ENCODE assay signal across 9 mouse cellular contexts in the genomic region with DNA sequence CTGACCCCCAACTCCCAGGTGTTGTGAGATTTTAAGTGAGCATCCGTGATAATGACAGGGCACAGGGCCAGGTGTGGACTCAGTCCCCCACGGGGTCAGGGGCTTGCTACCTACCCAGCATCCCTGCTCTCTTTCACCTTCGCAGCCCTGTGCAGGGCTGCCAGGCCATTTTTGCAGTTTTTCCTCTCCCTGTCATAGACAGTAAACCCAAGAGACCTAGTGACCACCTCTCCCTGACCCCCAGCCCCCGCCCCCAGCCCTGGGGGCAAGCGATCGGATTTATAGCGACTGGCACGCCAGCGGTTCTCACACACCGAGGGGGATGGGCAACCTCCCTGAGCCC. TPM values are rescaled to one million over a fixed set of nuclear protein-coding genes. Genes with fewer than 3 reads are reported as not detected.
DNase-seq lines count a peak whose midpoint lies in the region; ATAC-seq and TF ChIP-seq lines count a peak whose summit lies in the region.
"Had no signal": no experiment of that assay in that cellular context is flagged by ENCODE, and none has a peak within 500 bp of the region (broad histone marks: within the 10 kb centered on the region; RNA-seq: fewer than 3 reads in every experiment).

No protein-coding gene starts in this region.

- H3K9me3 ChIP-seq in kidney, embryonic 15.5 days (replicated peaks), result no peaks in the 10 kb centered on the region
- no peaks in the 10 kb centered on the region for H3K9me3 ChIP-seq in hindbrain, embryonic 14.5 days (ENCODE audit: control insufficient read depth, low read length)
- H3K9me3 ChIP-seq in midbrain, embryonic 14.5 days (ENCODE audit: control insufficient read depth, low read length), result no peaks in the 10 kb centered on the region

- peak overlapping the region; percentile 86 for H3K4me3 ChIP-seq in kidney, embryonic 15.5 days (replicated peaks)
- peak overlapping the region; percentile 58 for H3K4me3 ChIP-seq in cortical plate, adult 2 months (ENCODE audit: insufficient read depth, low read length)
- H3K4me3 ChIP-seq in hindbrain, embryonic 14.5 days (replicated peaks; ENCODE audit: low read length), result peak overlapping the region; percentile 81
- H3K4me3 ChIP-seq in midbrain, embryonic 14.5 days (replicated peaks; ENCODE audit: low read depth, low read length), result peak overlapping the region; percentile 79

- peaks cover 19% of the 10 kb centered on the region for H3K36me3 ChIP-seq in kidney, embryonic 15.5 days
- H3K36me3 ChIP-seq in hindbrain, embryonic 14.5 days (replicated peaks; ENCODE audit: control insufficient read depth, insufficient read depth), result 0 out of 2 replicates have a peak, but pooled peaks cover 10% of the 10 kb centered on the region
- peaks cover 6% of the 10 kb centered on the region for H3K36me3 ChIP-seq in midbrain, embryonic 14.5 days (ENCODE audit: control insufficient read depth, insufficient read depth, low read length)

- no peak for DNase-seq in kidney, adult 11 months
- no peak for DNase-seq in hindbrain, embryonic 14.5 days (ENCODE audit: low spot score)
- DNase-seq in midbrain, embryonic 14.5 days, result no peak
- DNase-seq in frontal cortex, postnatal 14 days (ENCODE audit: low spot score in 2 of 2), result no peak
- DNase-seq in adrenal gland, adult 8-10 months, result no peak
- DNase-seq in adrenal gland, adult 18-20 months (ENCODE audit: low spot score in 2 of 2), result no peak

- H3K27ac ChIP-seq in kidney, embryonic 15.5 days, result peak overlapping the region; percentile 82
- H3K27ac ChIP-seq in cortical plate, adult 2 months (ENCODE audit: insufficient read depth, low read length), result no peak overlapping the region
- H3K27ac ChIP-seq in hindbrain, embryonic 14.5 days, result peak overlapping the region; percentile 85
- H3K27ac ChIP-seq in midbrain, embryonic 14.5 days (replicated peaks; ENCODE audit: low read depth, low read length), result peak overlapping the region; percentile 83

- TF ChIP-seq CTCF in cortical plate, adult 2 months (IDR thresholded peaks at IDR 0.05; ENCODE audit: extremely low read depth, insufficient read depth, low read length), result no peak

- peak overlapping the region; percentile 87 for H3K4me2 ChIP-seq in kidney, embryonic 15.5 days
- H3K4me2 ChIP-seq in hindbrain, embryonic 14.5 days (replicated peaks), result peak overlapping the region; percentile 79
- H3K4me2 ChIP-seq in midbrain, embryonic 14.5 days (ENCODE audit: low read length), result peak overlapping the region; percentile 92

- no peak for TF ChIP-seq POLR2A in cortical plate, adult 2 months (IDR thresholded peaks at IDR 0.05; ENCODE audit: extremely low read depth, insufficient read depth, low read length)

- peak; percentile 26; the same call in 1 of the 2 replicates for ATAC-seq in kidney, embryonic 15.5 days (replicated peaks; ENCODE audit: low FRiP score)
- peak; percentile 38; the same call in 1 of the 2 replicates for ATAC-seq in hindbrain, embryonic 14.5 days (ENCODE audit: low FRiP score)
- peak; percentile 55 for ATAC-seq in midbrain, embryonic 14.5 days (ENCODE audit: low FRiP score, low TSS enrichment)

- H3K27me3 ChIP-seq in kidney, embryonic 15.5 days, result no peaks in the 10 kb centered on the region
- H3K27me3 ChIP-seq in hindbrain, embryonic 14.5 days (ENCODE audit: control insufficient read depth, insufficient read depth, low read length), result no peaks in the 10 kb centered on the region
- no peaks in the 10 kb centered on the region for H3K27me3 ChIP-seq in midbrain, embryonic 14.5 days (ENCODE audit: control insufficient read depth, insufficient read depth, low read length)

- H3K9ac ChIP-seq in kidney, embryonic 15.5 days, result peak overlapping the region; percentile 93
- peak overlapping the region; percentile 95 for H3K9ac ChIP-seq in hindbrain, embryonic 14.5 days
- H3K9ac ChIP-seq in midbrain, embryonic 14.5 days (replicated peaks; ENCODE audit: low read length), result peak overlapping the region; percentile 82

- 2% methylated on average over 10 of the region's 10 CpGs for WGBS in kidney, embryonic 15.5 days
- 9% methylated on average over 10 of the region's 10 CpGs for WGBS in hindbrain, embryonic 14.5 days
- WGBS in midbrain, embryonic 14.5 days, result 4% methylated on average over 10 of the region's 10 CpGs

- peaks cover 50% of the 10 kb centered on the region for H3K4me1 ChIP-seq in kidney, embryonic 15.5 days
- H3K4me1 ChIP-seq in cortical plate, adult 2 months (ENCODE audit: control insufficient read depth, insufficient read depth, low read length), result peaks cover 2% of the 10 kb centered on the region
- H3K4me1 ChIP-seq in hindbrain, embryonic 14.5 days (replicated peaks; ENCODE audit: control insufficient read depth, insufficient read depth, low read length), result peaks cover 25% of the 10 kb centered on the region
- H3K4me1 ChIP-seq in midbrain, embryonic 14.5 days (ENCODE audit: control insufficient read depth, insufficient read depth, low read length), result peaks cover 32% of the 10 kb centered on the region

RNA-seq across cellular contexts. Expression of gene Sh3pxd2b, which starts 0.4 kb away (rescaled TPM):
- polyA plus RNA-seq in kidney, embryonic 15.5 days (2015; fragmentation: Nextera tagmentation; extraction: Ambion mirVana), result 18.2 and 21.8 TPM in 2 replicates
- 8.6 and 8.7 TPM in 2 replicates for polyA plus RNA-seq in cortical plate, adult 2 months (2012; rRNA removed)
- polyA plus RNA-seq in hindbrain, embryonic 14.5 days (2014; fragmentation: Nextera tagmentation; extraction: Ambion mirVana), result 21.8 and 23.4 TPM in 2 replicates
- polyA plus RNA-seq in midbrain, embryonic 14.5 days (2014; fragmentation: Nextera tagmentation; extraction: Ambion mirVana), result 22.7 and 25.4 TPM in 2 replicates
- 10 to 100 TPM in 2 of 4 experiments, 1 to 10 TPM in 2; 5.6 to 10.8 (median 8.8) TPM for total RNA-seq in adrenal gland, adult 8-10 months (2022)
- 10 to 100 TPM in 1 of 2 experiments, 1 to 10 TPM in 1; 9.8 to 11.2 TPM for total RNA-seq in adrenal gland, adult 18-20 months (2021)

RNA-seq across cellular contexts. Expression of gene Hbq1a, which starts 47.4 kb away (rescaled TPM):
- polyA plus RNA-seq in kidney, embryonic 15.5 days (2015; fragmentation: Nextera tagmentation; extraction: Ambion mirVana), result 0.53 and 0.80 TPM in 2 replicates
- 3.0 and 3.5 TPM in 2 replicates for polyA plus RNA-seq in cortical plate, adult 2 months (2012; rRNA removed)
- polyA plus RNA-seq in hindbrain, embryonic 14.5 days (2014; fragmentation: Nextera tagmentation; extraction: Ambion mirVana), result 0.96 and 1.2 TPM in 2 replicates
- polyA plus RNA-seq in midbrain, embryonic 14.5 days (2014; fragmentation: Nextera tagmentation; extraction: Ambion mirVana), result 0.90 and 1.4 TPM in 2 replicates
- total RNA-seq in adrenal gland, adult 8-10 months (2022), result under 1 TPM in 1 of 4 experiments, not detected in 3; 0.54 TPM
- total RNA-seq in adrenal gland, adult 18-20 months (2021), result not detected
- total RNA-seq: neutrophil, adult 5-6 weeks had no signal

RNA-seq across cellular contexts. Expression of gene Hba-a2, which starts 50.9 kb away (rescaled TPM):
- polyA plus RNA-seq in kidney, embryonic 15.5 days (2015; fragmentation: Nextera tagmentation; extraction: Ambion mirVana), result 11,555 and 13,702 TPM in 2 replicates
- polyA plus RNA-seq in cortical plate, adult 2 months (2012; rRNA removed), result 389 and 531 TPM in 2 replicates
- polyA plus RNA-seq in hindbrain, embryonic 14.5 days (2014; fragmentation: Nextera tagmentation; extraction: Ambion mirVana), result 6,611 and 7,624 TPM in 2 replicates
- 3,589 and 5,155 TPM in 2 replicates for polyA plus RNA-seq in midbrain, embryonic 14.5 days (2014; fragmentation: Nextera tagmentation; extraction: Ambion mirVana)
- 1,000 to 10,000 TPM in 1 of 4 experiments, 100 to 1,000 TPM in 3; 528 to 1,532 (median 627) TPM for total RNA-seq in adrenal gland, adult 8-10 months (2022)
- 1,000 to 10,000 TPM; 1,371 to 4,495 TPM for total RNA-seq in adrenal gland, adult 18-20 months (2021)
